Mouse (Mus musculus): ENCODE measurements at regions not wholly inside any gene's neighbourhood (a gene's known extent, or its start where the extent isn't known, plus 50 kb on each side); places are given as distances from the start of the nearest gene placed in this dataset.

GRCm38 (mm10) chr1:159398643-159399042 is 124.9 kb upstream of the Tnr start:
- DNase-seq, result no peak

GRCm38 (mm10) chr1:159406317-159406716 is 117.3 kb upstream of the Tnr start:
- DNase-seq, result no peak

- DNase-seq, result no peak
Measured at GRCm38 (mm10) chr1:159406781-159407180, 116.8 kb upstream of the Tnr start.

GRCm38 (mm10) chr1:159413374-159413773 is 110.2 kb upstream of the Tnr start:
- DNase-seq, result no peak

- DNase-seq, result no peak
Measured at GRCm38 (mm10) chr1:159415656-159416055, 107.9 kb upstream of the Tnr start.

GRCm38 (mm10) chr1:159417176-159417575 is 106.4 kb upstream of the Tnr start:
- peak; percentile 48 for DNase-seq

- no peak for DNase-seq
Measured at GRCm38 (mm10) chr1:159419301-159419965, 104.1 kb upstream of the Tnr start.

- no peak for DNase-seq
Measured at GRCm38 (mm10) chr1:159420189-159420588, 103.4 kb upstream of the Tnr start.

GRCm38 (mm10) chr1:159423694-159424093 is 99.9 kb upstream of the Tnr start:
- no peak for DNase-seq

- DNase-seq, result no peak
Measured at GRCm38 (mm10) chr1:159429926-159430325, 93.6 kb upstream of the Tnr start.

GRCm38 (mm10) chr1:159433521-159433920 is 90.0 kb upstream of the Tnr start:
- DNase-seq, result no peak

GRCm38 (mm10) chr1:159440770-159441169 is 82.8 kb upstream of the Tnr start:
- DNase-seq, result no peak

- no peak for DNase-seq
Measured at GRCm38 (mm10) chr1:159444093-159444492, 79.5 kb upstream of the Tnr start.

GRCm38 (mm10) chr1:159445465-159445864 is 78.1 kb upstream of the Tnr start:
- DNase-seq, result no peak

- DNase-seq, result no peak
Measured at GRCm38 (mm10) chr1:159451462-159451861, 72.1 kb upstream of the Tnr start.

- no peak for DNase-seq
Measured at GRCm38 (mm10) chr1:159460876-159461275, 62.7 kb upstream of the Tnr start.

- no peak for DNase-seq
Measured at GRCm38 (mm10) chr1:159470941-159471340, 52.6 kb upstream of the Tnr start.
